Mouse (Mus musculus) layer of hippocampus, postnatal 36 days (tissue): ENCODE results near the gene AL731706.2. TPM values are rescaled to one million over a fixed set of nuclear protein-coding genes. Genes with fewer than 3 reads are reported as not detected.
"Not testable (repeated sequence)": the region's sequence is repeated elsewhere in the genome, so short reads cannot be mapped to it uniquely, and the experiment has no call there.

Experiments used
- DNase-seq, 2 experiments: peaks; one replicate each; pipeline ENCODE4 v3.0.0; 2022
- total RNA-seq, 2 experiments: library from RNA; stranded (reverse); gene quantifications; 2 replicates each; pipeline ENCODE4 v1.2.3; 2021

AL731706.2 gene
- 10 to 100 TPM; 17.3 to 29.0 TPM for total RNA-seq

GRCm38 (mm10) chr2:136885579-136885978 lies at the start of gene AL731706.2:
Gene AL731706.2, minus strand, starts transcription at chr2:136885679.
- DNase-seq = no peak

- peak; percentile 12 to 31 for DNase-seq
These were observed 35.5 kb upstream of the AL731706.2 start for GRCm38 (mm10) chr2:136921003-136921408.

GRCm38 (mm10) chr2:136920257-136920993 lies 34.9 kb upstream of the AL731706.2 start:
- DNase-seq = no peak

DNA sequence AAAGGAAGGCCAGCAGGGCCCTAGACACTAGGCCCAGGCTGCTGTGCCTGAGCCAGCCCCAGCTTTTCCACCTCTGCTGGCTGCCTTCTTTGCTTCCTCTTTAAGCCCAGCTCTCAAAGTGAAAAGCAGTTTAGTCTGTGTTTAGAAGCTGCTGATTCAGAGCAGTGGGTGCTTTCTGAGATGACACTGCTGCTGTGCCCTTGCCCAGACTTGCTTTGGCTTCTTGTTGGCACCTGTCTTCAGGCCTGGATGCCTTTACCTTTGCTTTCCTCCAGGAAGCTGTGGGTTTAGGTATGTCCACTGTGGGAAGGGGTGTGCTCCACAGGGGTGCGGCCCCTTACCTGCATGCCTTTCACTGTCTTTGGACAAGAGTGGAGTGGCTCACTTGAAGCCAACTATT lies 34.0 kb upstream of the AL731706.2 start:
- no peak for DNase-seq

GRCm38 (mm10) chr2:136914334-136914902 lies 28.9 kb upstream of the AL731706.2 start:
- no peak for DNase-seq

DNA sequence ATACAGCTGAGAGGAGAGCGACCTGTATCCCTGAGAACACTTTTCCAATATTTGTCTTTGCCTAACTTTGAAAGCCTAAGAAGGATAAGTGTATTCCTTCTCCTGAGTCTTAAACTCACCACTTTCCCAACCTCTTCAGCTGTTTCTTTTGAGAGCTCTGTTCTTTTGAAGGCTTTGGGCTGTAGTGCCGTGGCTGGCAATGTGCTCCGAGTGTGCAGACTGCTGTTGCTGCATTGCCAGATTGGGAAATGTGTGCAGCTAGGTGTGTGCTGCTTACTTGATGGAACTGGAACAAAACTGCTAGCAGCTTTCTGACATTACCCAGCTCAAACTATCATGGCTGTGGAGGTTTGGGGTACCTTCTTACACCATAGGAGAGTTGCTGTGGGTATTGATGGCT lies 27.5 kb upstream of the AL731706.2 start:
- DNase-seq = no peak

GRCm38 (mm10) chr2:136911958-136912411 lies 26.5 kb upstream of the AL731706.2 start:
- DNase-seq = no peak

- DNase-seq = no peak
These were observed 23.8 kb upstream of the AL731706.2 start for GRCm38 (mm10) chr2:136909298-136909697.

GRCm38 (mm10) chr2:136908596-136908995 lies 23.1 kb upstream of the AL731706.2 start:
- no peak for DNase-seq

DNA sequence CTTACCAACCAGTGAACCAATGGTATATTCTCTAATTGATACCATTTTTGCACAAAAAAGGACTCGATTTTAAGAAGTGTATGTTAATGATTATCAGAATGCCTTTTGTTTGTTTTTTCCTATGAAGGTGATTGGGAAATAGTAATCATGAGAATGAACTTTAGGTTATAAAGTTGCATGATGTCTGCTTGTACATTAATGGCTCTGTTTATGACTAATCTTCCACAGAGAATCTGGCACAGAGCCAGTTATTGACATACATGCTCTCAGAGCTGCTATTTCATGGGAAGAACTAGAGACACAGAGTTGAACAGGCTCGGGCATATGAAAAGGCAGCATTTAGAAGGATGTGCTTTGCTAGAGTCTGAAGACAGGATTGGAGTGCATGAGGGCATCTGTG lies 10.7 kb upstream of the AL731706.2 start:
- DNase-seq = no peak

DNA sequence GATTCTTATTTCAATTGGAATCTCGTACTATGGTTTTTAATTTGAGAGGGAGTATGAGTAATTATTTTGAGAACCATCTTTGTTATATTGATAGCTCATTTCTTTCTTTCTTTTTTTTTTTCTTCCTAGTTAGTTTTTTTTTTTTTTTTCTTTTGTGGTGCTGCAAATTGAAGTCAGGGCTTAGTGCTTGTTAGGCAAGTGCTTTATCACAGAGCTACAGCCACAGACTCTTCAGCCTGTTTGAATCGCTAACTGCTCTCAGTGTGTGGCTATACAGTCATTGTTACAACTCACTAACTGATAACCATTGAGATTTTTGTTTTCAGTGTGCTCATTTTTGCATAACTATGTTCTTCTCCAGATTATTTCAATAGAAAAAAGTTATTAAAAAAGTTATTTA lies 9.0 kb upstream of the AL731706.2 start:
- DNase-seq = no peak

DNA sequence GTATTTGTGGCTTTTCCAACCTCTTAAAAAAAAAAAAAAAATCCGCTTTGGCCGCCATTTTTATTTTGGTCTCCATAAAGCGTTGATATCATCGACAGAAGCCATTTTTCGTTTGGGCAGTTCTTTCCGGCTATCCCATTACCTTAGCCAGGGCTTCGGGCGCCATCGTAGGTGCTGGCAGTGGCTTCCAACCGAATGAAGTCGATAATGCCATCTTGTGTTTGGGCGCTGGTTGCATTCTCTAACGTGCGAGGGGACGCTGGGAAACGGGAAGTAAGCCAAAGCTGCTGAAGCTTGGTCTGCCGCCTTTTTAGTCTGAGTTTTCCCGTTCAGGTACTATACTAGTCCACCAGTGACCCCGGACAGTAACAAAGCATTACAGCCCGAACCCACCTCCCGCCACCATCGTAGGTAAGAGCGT lies 6.5 kb upstream of the AL731706.2 start:
- DNase-seq = peak; percentile 97

- DNase-seq = peak; percentile 99
These were observed 5.8 kb upstream of the AL731706.2 start, which contains the start of the genes Slx4ip, AL731706.1 and Mkks for GRCm38 (mm10) chr2:136891068-136891950. Gene Slx4ip, plus strand, starts transcription at chr2:136891218. Gene AL731706.1, minus strand, starts transcription at chr2:136891389. Gene Mkks, minus strand, starts transcription at chr2:136891389.

DNA sequence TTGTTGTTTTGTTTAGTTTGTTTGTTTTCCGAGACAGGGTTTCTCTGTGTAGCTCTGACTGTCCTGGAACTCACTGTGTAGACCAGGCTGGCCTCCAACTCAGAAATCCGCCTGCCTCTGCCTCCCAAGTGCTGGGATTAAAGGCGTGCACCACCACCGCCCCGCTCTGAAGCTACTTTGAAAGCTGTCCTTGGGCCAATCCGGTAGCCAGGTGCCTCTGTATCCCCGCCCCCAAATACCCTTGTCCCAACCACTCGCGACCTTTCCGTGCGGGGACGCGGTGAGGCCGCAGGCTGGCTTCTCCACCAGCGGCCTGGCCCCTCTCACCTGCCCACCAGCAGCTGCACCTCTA lies 5.2 kb upstream of the AL731706.2 start:
- DNase-seq = not testable (repeated sequence)

GRCm38 (mm10) chr2:136886846-136887245 lies 1.4 kb upstream of the AL731706.2 start:
- DNase-seq = peak; percentile 17 to 20

- DNase-seq = no peak
These were observed 30.7 kb downstream of the AL731706.2 start for GRCm38 (mm10) chr2:136854543-136855388.

DNA sequence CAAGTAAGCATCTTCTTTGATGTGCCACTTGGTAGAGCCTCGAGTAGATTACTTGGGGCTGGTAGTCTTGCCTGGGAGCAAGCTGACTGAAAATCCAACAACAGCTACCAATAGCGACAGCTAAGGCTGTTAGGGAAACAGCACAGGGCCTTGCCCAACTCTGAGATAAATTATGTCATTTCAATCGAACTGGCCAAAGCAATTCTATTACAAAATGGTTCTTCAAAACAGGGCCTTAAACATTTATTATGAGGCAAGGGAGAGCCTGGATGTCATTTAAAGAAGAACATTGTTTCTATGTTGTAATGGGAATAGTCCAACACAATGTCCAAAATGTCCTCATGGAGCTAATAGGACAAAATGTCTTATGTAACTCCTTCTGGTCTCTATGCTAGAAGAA lies 35.1 kb downstream of the AL731706.2 start:
- DNase-seq = no peak

GRCm38 (mm10) chr2:136837994-136838393 lies 47.5 kb downstream of the AL731706.2 start:
- no peak for DNase-seq

- DNase-seq = no peak
These were observed 49.6 kb downstream of the AL731706.2 start for GRCm38 (mm10) chr2:136835882-136836281.
